Mouse (Mus musculus) embryonic facial prominence, embryonic 12.5 days (tissue): ENCODE data around the gene Dync2li1. TPM values are rescaled to one million over a fixed set of nuclear protein-coding genes. Genes with fewer than 3 reads are reported as not detected.

Source experiments
- ATAC-seq: fragments of 200-750 bp; cut with Nextera tagmentation; 2 replicates; pipeline ENCODE4 v1.8.0; 2017; ENCODE audit not compliant: insufficient number of reproducible peaks, insufficient read depth, low FRiP score, low TSS enrichment
- H3K27ac ChIP-seq: fragments of 300-500 bp; sonication (generic); 2 replicates; pipeline ENCODE4 v1.5.1; 2016; ENCODE audit warnings: mild to moderate bottlenecking
- H3K27me3 ChIP-seq: fragments of 300-500 bp; sonication (generic); 2 replicates; pipeline ENCODE4 v1.6.1; 2016; ENCODE audit warnings: mild to moderate bottlenecking, moderate library complexity
- H3K36me3 ChIP-seq: fragments of 300-500 bp; sonication (generic); 2 replicates; pipeline ENCODE4 v1.6.1; 2016; ENCODE audit warnings: mild to moderate bottlenecking
- H3K4me1 ChIP-seq: fragments of 300-500 bp; sonication (generic); 2 replicates; pipeline ENCODE4 v1.6.1; 2016
- H3K4me2 ChIP-seq: fragments of 300-500 bp; sonication (generic); replicated peaks from 2 replicates; pipeline ENCODE4 v1.6.1; 2016; ENCODE audit warnings: mild to moderate bottlenecking, moderate library complexity
- H3K4me3 ChIP-seq: fragments of 300-500 bp; sonication (generic); 2 replicates; pipeline ENCODE4 v1.5.1; 2016; ENCODE audit warnings: mild to moderate bottlenecking
- H3K9ac ChIP-seq: fragments of 300-500 bp; sonication (generic); 2 replicates; pipeline ENCODE4 v1.6.1; 2016; ENCODE audit warnings: mild to moderate bottlenecking, moderate library complexity
- H3K9me3 ChIP-seq: fragments of 300-500 bp; sonication (generic); 2 replicates; pipeline ENCODE4 v1.6.1; 2016; ENCODE audit warnings: mild to moderate bottlenecking, moderate library complexity
- WGBS: fragments of 180-500 bp; shearing (Covaris S2); methylation state at CpG from one replicate; pipeline ENCODE4 v1.1.7; 2016; 5-methylcytosine and 5-hydroxymethylcytosine counted together
- polyA plus RNA-seq: library from polyadenylated mRNA; unstranded; fragments of >200 nt; fragmentation: Nextera tagmentation; extraction: Ambion mirVana; gene quantifications from 2 replicates; pipeline ENCODE4 v1.2.1, GENCODE M21; 2016

Dync2li1 gene
- polyA plus RNA-seq, 1 experiment from 2014 or later = 38.4 TPM

DNA sequence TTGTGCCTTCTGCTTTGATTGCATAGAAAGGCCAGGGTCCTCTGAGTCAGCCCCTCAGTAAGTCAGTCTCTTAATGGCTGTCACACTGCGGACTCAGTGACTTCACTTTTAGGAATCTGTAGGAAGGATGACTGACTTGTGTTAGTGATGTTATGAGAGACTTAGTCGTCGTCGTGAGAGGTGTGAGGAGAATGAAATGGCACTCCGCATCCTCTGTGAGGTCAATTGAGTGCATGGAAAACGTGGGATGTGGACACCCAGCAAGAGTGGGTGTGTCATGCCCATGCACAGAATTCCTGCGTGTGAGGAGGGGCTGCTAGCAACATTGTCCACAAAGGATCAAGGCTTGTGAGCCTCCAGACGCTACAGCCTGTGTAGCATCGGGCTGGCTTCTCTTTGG is 2.3 kb downstream of the Dync2li1 start:
- Histone ChIP-seq H3K4me3 (no peak overlapping the region), H3K36me3 (no peaks in the 10 kb centered on the region), H3K9me3 (0 out of 2 replicates have a peak, but pooled peaks cover 3% of the 10 kb centered on the region), H3K27me3 (no peaks in the 10 kb centered on the region), H3K9ac (no peak overlapping the region), H3K27ac (no peak overlapping the region), H3K4me1 (peaks cover 7% of the 10 kb centered on the region), H3K4me2 (no peak overlapping the region)
- 78% methylated on average over 9 of the region's 9 CpGs for WGBS
- ATAC-seq = no peak

- no peak for ATAC-seq
- no peak overlapping the region for H3K4me2 ChIP-seq
These were observed 5.5 kb downstream of the Dync2li1 start for GRCm38 (mm10) chr17:84631836-84632235.

DNA sequence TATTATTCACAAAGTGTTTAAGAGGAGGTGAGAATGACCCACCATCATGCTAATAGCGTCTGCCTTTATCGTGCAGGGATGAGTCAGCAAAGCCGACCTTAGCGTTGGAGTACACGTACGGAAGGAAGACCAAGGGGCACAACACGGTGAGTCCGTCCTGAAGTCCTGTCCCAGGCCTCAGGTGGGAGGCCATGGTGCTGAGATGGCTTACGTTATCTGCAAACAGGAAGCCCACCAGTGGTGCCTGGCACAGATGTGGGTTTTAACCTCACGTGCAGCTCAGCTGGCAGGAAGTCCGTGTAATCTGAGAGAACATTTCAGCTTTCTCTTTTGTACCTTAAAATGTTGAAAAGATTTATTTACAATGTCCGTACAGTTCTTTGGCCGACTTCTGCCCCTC is 7.1 kb downstream of the Dync2li1 start:
- Histone ChIP-seq H3K9me3 (no peaks in the 10 kb centered on the region), H3K27ac (no peak overlapping the region), H3K27me3 (no peaks in the 10 kb centered on the region), H3K4me2 (no peak overlapping the region), H3K4me3 (no peak overlapping the region), H3K9ac (no peak overlapping the region), H3K4me1 (0 out of 2 replicates have a peak, but pooled peaks cover 6% of the 10 kb centered on the region), H3K36me3 (no peaks in the 10 kb centered on the region)
- 73% methylated on average over 13 of the region's 13 CpGs for WGBS
- no peak for ATAC-seq

More at GRCm38 (mm10) chr17:84631836-84632235, 5.5 kb downstream of the Dync2li1 start:
- H3K9ac ChIP-seq = no peak overlapping the region
- H3K4me3 ChIP-seq = no peak overlapping the region
- H3K27me3 ChIP-seq = no peaks in the 10 kb centered on the region
- WGBS = 84% methylated on average over 6 of the region's 6 CpGs
- H3K27ac ChIP-seq = no peak overlapping the region
- peaks cover 12% of the 10 kb centered on the region for H3K4me1 ChIP-seq
- H3K9me3 ChIP-seq = no peaks in the 10 kb centered on the region
- no peaks in the 10 kb centered on the region for H3K36me3 ChIP-seq

GRCm38 (mm10) chr17:84636328-84636727 is 10.0 kb downstream of the Dync2li1 start:
- no peaks in the 10 kb centered on the region for H3K27me3 ChIP-seq
- WGBS = 71% methylated on average over 8 of the region's 8 CpGs
- no peaks in the 10 kb centered on the region for H3K9me3 ChIP-seq
- H3K9ac ChIP-seq = no peak overlapping the region
- no peak overlapping the region for H3K4me3 ChIP-seq
- no peak overlapping the region for H3K27ac ChIP-seq
- H3K36me3 ChIP-seq = no peaks in the 10 kb centered on the region
- ATAC-seq = no peak
- H3K4me1 ChIP-seq = 0 out of 2 replicates have a peak, but pooled peaks cover 6% of the 10 kb centered on the region
- H3K4me2 ChIP-seq = no peak overlapping the region

- peaks cover 9% of the 10 kb centered on the region; the same call in 1 of the 2 replicates for H3K4me1 ChIP-seq
- H3K36me3 ChIP-seq = no peaks in the 10 kb centered on the region
- no peaks in the 10 kb centered on the region for H3K9me3 ChIP-seq
- H3K9ac ChIP-seq = no peak overlapping the region
- no peak overlapping the region for H3K4me2 ChIP-seq
- H3K27me3 ChIP-seq = no peaks in the 10 kb centered on the region
- H3K27ac ChIP-seq = no peak overlapping the region
- ATAC-seq = no peak
- WGBS = 91% methylated on average over 6 of the region's 6 CpGs
- H3K4me3 ChIP-seq = no peak overlapping the region
These were observed 11.7 kb downstream of the Dync2li1 start for GRCm38 (mm10) chr17:84637971-84638370.

GRCm38 (mm10) chr17:84639796-84640378 is 13.6 kb downstream of the Dync2li1 start:
- Histone ChIP-seq H3K4me1 (peaks cover 22% of the 10 kb centered on the region), H3K4me3 (no peak overlapping the region), H3K9ac (no peak overlapping the region), H3K4me2 (no peak overlapping the region), H3K27ac (no peak overlapping the region), H3K36me3 (no peaks in the 10 kb centered on the region), H3K27me3 (no peaks in the 10 kb centered on the region), H3K9me3 (no peaks in the 10 kb centered on the region)
- 54% methylated on average over 10 of the region's 10 CpGs for WGBS
- no peak for ATAC-seq

DNA sequence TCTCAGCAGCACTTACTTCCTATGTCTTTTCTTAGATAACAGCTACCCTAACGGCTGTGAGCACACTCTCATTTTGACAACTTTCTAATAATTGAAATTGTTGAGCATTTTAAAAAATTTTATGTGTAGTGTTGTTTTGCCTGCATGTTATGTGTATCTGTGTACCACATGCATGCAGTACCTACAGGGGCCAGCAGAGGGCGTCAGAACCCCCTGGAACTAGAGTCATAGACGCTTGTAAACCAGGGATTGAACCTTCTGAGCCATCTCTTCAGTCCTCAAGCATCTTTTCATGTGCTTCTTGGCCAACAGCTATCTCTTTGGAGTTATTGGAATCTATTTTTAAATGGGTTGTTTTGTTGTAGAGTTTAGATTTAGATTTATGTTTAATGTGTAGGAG is 15.6 kb downstream of the Dync2li1 start:
- Histone ChIP-seq H3K27ac (no peak overlapping the region), H3K4me3 (no peak overlapping the region), H3K36me3 (no peaks in the 10 kb centered on the region), H3K27me3 (no peaks in the 10 kb centered on the region), H3K9me3 (no peaks in the 10 kb centered on the region), H3K4me1 (peaks cover 25% of the 10 kb centered on the region), H3K4me2 (no peak overlapping the region), H3K9ac (no peak overlapping the region)
- 36% methylated on average over 3 of the region's 3 CpGs for WGBS
- no peak for ATAC-seq

DNA sequence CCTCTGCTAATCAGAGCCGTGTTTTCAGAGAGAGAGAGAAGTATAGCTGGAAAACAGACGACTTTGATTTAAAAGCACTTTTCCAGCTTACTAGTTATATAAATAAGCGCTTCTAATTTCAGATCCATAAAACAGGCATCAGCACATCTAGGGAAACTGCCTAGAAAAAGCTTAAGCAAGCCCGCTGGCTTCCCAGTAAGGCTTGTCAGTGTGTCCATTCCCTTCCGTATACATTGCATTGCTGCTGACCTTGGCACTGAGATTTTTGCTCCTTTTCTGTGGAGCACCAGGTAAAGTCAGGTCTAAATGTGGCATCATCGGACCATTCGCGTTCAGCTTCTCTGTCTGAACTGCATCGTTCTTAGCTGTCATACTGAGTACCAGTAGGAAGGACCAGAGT is 16.0 kb downstream of the Dync2li1 start:
- Histone ChIP-seq H3K27me3 (no peaks in the 10 kb centered on the region), H3K4me2 (no peak overlapping the region), H3K4me3 (no peak overlapping the region), H3K9me3 (no peaks in the 10 kb centered on the region), H3K9ac (no peak overlapping the region), H3K4me1 (peaks cover 25% of the 10 kb centered on the region), H3K36me3 (no peaks in the 10 kb centered on the region), H3K27ac (no peak overlapping the region)
- WGBS = 80% methylated on average over 9 of the region's 9 CpGs
- ATAC-seq = no peak

DNA sequence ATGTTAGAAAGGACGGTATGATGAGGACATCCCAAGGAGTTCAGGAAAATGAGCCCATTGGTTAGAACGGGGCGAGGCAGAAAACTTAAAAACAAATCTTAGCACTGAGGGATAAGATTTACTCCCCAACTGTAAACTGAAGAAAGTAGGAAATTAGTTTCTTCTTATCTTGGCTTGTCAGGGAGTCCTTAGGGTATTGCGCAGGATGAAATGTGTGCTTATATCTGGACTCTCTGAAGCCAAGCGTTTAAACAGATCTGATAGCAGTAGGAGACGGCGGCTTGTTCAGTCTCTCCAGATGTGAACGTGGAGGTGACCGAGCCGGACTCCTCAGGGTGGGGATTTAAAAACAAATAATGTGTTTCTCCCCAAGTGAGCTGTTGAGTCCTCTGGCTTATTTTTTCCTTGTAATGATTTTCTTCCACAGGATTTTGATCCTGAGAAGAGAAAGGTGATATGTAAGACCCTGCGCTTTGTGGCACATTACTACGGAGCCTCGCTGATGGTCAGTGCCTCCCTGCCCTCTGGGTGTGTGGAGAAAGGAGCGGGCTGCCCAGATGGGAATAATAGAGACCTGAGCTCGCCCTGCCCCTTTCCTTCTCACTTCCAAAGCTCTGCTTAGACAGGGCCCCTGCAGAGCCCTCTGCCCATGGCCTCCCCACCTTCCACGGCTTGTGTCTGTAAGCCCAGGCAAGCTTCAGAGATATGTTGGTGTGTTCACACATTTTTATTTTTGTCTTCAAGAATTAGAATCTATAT is 18.2 kb downstream of the Dync2li1 start:
- H3K4me3 ChIP-seq = no peak overlapping the region
- no peaks in the 10 kb centered on the region for H3K27me3 ChIP-seq
- 25% methylated on average over 16 of the region's 16 CpGs for WGBS
- no peak overlapping the region for H3K4me2 ChIP-seq
- H3K9me3 ChIP-seq = no peaks in the 10 kb centered on the region
- H3K27ac ChIP-seq = no peak overlapping the region; the same call in 1 of the 2 replicates
- no peak overlapping the region for H3K9ac ChIP-seq
- peaks cover 25% of the 10 kb centered on the region for H3K4me1 ChIP-seq
- ATAC-seq = no peak
- no peaks in the 10 kb centered on the region for H3K36me3 ChIP-seq

DNA sequence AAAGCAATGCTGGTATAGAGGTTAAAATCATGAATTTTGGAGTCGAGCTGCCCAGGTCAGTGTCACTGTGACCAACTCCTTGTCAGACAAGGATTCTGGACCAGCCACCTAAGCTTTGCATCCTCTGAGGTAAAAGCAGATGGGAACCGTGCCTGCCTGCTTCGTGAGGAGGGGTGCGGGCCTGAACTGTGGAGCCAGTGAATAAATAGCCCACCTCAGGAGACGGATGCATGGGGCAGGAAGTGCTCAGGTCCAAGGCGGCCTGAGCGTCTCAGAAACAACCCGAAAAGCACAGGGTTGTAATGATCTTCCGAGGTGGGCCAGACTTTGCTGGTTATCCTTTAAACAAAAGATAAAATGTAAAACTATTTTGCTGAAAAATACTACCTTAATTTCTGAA is 18.8 kb downstream of the Dync2li1 start:
- Histone ChIP-seq H3K36me3 (no peaks in the 10 kb centered on the region), H3K27ac (no peak overlapping the region; the same call in 1 of the 2 replicates), H3K27me3 (no peaks in the 10 kb centered on the region), H3K9ac (no peak overlapping the region), H3K4me1 (peaks cover 25% of the 10 kb centered on the region), H3K4me3 (no peak overlapping the region), H3K4me2 (no peak overlapping the region), H3K9me3 (no peaks in the 10 kb centered on the region)
- WGBS = 27% methylated on average over 9 of the region's 9 CpGs
- ATAC-seq = 0 out of 2 replicates have a peak, but pooled peaks have one; percentile 45

GRCm38 (mm10) chr17:84645894-84646293 is 19.6 kb downstream of the Dync2li1 start:
- H3K4me2 ChIP-seq = no peak overlapping the region
- H3K4me1 ChIP-seq = peaks cover 25% of the 10 kb centered on the region
- no peak overlapping the region for H3K9ac ChIP-seq
- ATAC-seq = no peak
- H3K36me3 ChIP-seq = no peaks in the 10 kb centered on the region
- no peak overlapping the region for H3K4me3 ChIP-seq
- no peaks in the 10 kb centered on the region for H3K9me3 ChIP-seq
- no peak overlapping the region for H3K27ac ChIP-seq
- H3K27me3 ChIP-seq = no peaks in the 10 kb centered on the region
- 20% methylated on average over 3 of the region's 7 CpGs for WGBS

- H3K9ac ChIP-seq = no peak overlapping the region
- no peaks in the 10 kb centered on the region for H3K27me3 ChIP-seq
- 55% methylated on average over 2 of the region's 2 CpGs for WGBS
- peaks cover under 1% of the 10 kb centered on the region; the same call in 1 of the 2 replicates for H3K36me3 ChIP-seq
- no peaks in the 10 kb centered on the region for H3K9me3 ChIP-seq
- H3K27ac ChIP-seq = no peak overlapping the region
- H3K4me1 ChIP-seq = peaks cover 25% of the 10 kb centered on the region
- ATAC-seq = no peak
- H3K4me2 ChIP-seq = no peak overlapping the region
- no peak overlapping the region for H3K4me3 ChIP-seq
These were observed 20.2 kb downstream of the Dync2li1 start for GRCm38 (mm10) chr17:84646477-84646876.
